Mouse (Mus musculus): ENCODE measurements around the gene Myrip.

The Myrip gene

DNA sequence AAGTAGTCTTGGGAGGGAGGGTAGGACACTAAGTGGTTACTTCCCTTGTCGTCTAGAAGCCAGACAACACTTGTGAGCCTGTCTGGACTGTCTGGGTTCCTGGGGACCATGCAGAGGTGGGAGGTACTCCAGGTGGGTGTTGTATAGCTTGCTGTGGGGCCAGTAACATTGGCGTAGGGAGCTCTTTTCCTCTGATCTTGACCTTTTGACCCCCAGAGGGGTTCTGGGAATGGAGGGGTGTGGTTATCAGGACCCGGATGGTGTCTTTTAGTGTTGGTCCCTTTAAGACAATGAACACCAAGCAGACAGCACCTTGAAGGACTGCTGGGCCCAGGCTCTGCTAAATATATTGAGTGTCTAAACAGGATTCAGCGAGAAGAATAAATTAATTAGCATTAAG, 36.9 kb downstream of the Myrip start:
- DNase-seq (ENCODE audit: low spot score in 2 of 2) = no peak

DNA sequence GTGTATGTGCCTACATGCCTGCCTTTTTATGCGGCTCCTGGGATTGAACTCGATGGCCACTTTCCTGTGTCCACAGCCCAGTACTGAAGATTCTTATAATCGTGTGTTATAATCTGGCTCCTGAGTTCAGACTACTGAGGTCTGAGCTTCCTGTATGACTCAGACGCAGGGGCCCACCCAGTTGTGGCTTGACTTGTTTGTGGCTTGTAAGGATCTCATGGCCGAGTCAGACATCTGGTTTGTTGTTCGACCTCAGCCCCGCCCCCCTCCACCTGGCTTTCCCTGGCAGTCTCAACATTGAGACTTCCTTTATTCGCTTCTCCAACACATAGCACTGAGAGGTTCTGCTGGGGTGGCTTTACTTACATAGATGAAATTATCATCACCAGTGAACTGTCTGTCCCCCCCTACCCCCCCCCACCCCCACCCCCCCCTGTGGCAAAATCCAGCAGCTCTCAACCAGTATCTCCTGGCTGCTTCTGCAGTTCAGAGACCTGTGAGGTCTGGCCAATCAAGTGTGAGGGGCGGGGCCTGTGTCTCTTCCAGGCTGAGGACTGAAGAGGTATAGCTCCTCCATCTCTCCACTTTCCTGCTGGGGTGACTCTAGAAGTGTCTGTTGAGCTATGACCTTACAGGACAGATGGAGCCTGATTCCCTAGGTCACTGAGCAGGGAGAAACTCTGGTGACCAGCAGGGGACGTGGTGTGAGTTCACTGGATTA, 38.8 kb downstream of the Myrip start:
- peak; percentile 77 to 88 for DNase-seq (ENCODE audit: low spot score in 2 of 2)

DNA sequence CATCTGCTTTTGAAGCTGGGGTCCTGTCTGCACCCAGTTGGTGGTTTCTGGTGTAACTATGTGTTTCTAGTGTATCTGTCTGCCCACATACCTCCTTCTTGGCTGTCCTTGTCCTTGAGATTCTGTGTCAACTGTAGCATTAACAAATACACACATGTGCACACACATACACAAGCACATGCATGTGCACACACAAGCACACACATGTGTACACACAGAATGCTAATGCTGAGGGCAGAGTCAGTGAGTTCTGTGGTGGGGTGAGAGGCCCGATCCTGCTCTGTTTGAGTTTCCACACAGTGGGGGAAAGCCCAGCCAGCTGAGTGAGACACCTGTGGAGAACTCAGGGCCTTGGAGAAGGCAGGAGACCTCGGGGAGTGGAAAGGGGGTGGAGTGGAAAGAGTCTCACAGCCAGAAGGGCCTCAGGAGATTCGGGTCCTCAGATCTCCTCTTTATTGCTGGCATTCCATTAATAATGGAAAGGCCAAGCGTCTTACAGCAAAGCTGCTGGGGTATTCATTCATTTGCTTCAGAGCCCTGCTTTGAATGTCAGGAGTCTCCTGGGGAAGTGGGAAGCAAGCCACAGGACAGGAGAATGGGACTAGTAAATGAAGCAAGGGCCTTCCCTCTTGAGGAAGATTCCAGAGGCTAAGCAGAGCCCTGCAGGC, 41.9 kb downstream of the Myrip start:
- no peak for DNase-seq (ENCODE audit: low spot score in 2 of 2)

DNA sequence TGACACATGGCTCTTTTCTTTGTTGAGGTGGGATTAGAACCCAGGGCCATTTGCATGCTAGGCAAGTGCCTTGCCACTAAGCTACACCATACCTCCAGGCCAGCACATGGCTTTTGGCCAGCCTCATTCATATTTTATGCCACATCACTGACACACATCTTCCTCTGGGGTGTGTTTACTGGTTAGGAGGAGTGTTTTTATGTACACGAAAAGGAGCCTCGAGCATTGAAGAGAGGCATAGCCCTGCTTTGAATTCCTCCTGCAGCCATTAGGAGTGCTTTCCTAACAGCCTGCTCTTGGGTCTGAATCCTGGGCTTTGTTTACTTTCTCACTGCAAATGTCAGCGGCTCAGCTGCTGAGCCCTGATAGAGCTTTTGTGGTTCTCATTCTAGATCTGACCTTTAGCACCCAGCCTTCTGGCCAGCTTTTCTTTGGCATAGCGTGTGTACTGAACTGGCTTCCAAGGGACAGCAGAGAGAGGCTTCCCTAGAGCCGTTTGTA, 44.4 kb downstream of the Myrip start:
- DNase-seq (ENCODE audit: low spot score in 2 of 2) = no peak

DNA sequence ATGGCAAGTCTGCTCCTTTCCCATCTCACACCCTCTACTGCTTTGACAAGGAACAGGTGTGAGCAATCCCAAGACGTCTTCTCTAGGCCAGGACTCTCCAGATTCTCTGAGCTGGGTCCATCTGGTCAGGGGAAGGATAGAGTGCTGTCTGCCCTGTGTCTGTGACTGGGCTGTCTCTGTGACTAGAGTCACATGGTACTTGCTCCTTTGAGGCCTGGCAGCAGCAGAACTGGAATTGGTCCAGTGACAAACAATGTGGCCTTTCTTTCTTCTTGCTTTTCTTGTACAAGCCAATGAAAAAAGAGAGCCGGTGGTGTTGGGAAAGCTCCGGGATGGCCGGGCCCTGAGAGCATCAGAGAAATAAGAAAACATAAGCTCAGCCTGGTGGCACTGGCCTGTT, 47.8 kb downstream of the Myrip start:
- DNase-seq (ENCODE audit: low spot score in 2 of 2) = no peak

DNA sequence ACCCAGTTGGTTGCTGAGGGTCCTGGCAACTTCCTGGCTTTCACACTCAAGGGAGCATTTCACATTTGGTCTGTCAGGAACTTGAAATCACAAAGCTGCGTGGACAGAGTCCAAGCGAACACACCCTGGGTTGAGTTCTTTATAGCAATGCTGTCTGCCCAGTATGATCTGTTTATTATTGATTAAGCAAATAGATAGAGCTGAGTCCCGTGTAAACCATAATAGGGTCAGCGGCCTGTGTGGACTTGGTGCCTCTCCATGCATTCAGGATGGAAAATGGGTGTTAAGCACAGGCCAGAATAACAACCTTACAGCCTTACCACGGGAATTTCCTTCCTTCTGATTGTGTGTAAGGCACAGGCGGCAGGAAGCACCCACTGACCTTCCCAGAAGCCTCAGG, 49.0 kb downstream of the Myrip start:
- no peak for DNase-seq (ENCODE audit: low spot score in 2 of 2)

DNA sequence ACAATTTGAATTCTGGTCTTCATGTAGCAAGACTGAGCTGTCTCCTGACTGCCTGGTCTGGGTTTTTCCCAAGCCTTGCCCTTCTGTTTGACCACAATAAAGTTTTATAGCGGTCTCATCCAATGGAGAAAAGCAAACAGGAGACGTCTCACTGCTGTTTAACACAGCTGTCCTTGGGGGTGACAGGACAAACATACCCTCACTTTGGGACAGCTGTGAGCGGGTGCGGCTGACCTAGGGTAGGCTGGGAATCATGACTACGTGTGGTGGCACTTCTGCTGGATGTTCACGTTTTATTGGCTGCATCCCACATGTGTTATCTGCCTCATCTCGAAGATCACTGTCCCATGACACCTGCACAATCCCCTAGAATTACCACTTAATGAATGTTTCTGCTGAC, 49.7 kb downstream of the Myrip start:
- DNase-seq (ENCODE audit: low spot score in 2 of 2) = no peak

DNA sequence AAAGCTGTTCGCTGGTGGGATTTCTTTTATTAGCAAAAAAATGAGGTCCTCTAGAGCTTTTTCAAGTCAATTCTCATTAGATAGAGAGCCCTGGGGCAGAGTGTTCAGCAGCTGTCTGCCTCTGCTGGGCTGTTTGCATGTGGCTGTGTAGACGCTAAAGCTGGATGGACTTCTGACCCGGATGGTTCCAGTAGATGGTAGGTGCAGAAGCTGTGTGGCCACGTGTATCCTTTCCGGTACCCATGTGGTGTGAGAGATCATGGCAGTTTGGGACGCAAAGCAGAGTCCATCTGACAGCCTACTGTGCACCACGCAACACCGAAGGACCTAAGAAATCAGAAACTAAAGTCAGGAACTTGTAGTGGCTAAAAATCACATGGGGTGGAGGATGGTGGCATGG, 50.2 kb downstream of the Myrip start:
- DNase-seq (ENCODE audit: low spot score in 2 of 2) = no peak

DNA sequence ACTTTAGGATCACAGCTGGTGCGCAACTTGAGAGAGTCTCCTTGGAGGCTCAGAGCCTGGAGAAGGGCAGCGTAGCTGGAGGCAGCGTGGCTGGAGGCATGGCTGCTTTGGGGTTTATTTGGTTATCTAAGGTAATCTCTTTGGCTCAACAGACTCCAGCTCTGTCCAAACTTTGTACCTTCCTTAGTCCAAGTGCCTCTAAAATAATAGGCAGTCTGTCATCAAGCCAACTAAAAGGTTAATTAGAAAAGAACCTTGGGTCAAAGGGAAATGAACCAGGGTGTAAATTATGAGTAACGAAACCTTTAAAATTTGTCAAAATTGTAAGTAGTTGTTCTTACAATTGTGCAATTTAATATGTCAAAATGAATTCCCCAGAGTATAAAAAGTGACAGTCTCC, 51.7 kb downstream of the Myrip start:
- no peak for DNase-seq (ENCODE audit: low spot score in 2 of 2)

DNA sequence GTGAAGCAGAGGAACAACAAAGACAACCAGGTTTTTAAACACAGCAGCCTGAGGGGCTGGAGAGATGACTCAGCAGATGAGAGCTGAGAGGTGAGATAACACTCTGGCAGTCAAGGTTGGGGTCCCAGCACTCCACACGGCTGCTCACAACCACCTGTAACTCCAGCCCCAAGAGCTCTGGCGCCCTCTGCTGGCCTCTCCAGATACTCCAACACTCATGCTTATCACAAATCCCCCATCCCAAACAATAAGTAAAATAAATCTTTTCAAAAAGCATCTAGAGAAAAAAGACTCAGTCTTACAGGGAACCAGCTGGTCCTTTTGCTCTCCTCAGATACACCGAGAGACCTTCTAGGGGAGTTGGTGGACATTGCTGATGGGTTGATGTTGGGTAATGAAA, 52.7 kb downstream of the Myrip start:
- no peak for DNase-seq (ENCODE audit: low spot score in 2 of 2)

DNA sequence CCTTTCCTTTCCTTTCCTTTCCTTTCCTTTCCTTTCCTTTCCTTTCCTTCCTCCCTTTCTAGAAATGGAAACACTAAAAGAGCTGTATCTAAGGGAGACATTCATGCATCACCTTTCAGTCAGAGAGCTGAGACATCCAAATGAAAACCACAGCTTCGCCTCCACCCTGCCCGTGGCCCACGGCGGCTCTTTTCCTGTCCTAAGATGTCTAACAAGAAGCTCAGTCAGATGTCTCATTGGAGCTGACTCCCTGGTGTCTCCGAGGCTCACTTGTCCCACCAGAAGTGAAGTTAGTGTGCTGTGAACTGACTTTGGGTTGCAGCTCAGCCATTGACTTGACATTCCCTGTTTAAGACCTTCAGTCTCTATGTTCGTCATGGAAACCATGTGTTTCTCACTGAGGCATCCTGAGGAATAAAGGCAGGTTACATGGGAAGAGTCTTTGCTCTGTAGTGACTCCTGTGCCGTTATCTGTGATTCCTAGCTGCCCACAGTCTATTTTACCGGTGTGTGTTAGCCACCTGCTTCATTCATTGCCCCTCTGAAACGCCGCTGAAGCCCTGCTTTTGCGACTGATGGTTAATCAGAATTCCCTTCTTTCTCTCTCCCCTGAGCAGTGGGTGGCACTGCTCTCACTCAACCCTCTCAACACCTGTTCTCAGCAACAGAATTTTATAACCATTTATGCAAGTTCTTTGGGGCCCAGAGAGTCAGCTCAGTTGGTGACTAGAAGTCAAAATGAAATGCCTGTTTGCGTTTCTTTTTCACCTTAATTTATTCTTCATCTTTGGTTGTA, 53.4 kb downstream of the Myrip start:
- no peak for DNase-seq (ENCODE audit: low spot score in 2 of 2)

DNA sequence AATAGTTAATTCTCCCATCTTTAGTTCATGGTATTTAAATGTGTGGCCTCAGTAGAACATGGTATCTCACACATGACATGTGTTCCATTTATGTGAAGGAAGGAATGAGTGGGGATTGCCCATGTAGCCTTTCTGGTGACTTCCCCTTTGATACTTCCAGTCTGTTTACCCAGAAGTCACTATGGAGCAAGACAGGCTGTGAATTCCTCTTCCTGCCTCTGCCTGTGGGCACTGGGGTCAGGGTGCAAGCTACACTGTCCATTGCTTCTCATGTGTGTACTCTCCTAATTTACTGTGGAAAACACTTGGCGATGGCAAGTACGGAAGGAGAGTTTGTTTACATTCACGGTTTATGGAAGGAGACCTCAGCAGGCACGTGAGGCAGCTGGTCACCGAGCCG, 55.2 kb downstream of the Myrip start:
- DNase-seq (ENCODE audit: low spot score in 2 of 2) = no peak

DNA sequence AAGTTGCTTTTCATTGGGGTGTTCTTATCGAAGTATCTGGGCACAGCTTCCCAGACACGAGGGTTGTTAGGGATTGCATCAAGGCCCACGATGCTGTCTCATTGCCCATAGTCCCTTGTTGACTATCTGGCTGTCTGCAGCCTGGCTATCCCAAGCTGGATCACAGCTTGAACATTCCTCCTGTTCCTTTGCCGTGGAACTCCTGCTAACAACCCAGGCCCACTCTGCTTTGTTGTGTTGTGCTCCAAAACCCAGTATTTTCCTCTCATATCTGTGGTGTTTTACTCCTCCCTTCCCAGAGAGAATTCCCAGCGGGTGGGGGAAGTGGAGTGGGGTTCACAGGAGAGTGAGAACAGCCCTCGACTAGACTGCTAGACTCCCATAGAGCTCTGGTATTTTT, 56.7 kb downstream of the Myrip start:
- no peak for DNase-seq (ENCODE audit: low spot score in 2 of 2)

DNA sequence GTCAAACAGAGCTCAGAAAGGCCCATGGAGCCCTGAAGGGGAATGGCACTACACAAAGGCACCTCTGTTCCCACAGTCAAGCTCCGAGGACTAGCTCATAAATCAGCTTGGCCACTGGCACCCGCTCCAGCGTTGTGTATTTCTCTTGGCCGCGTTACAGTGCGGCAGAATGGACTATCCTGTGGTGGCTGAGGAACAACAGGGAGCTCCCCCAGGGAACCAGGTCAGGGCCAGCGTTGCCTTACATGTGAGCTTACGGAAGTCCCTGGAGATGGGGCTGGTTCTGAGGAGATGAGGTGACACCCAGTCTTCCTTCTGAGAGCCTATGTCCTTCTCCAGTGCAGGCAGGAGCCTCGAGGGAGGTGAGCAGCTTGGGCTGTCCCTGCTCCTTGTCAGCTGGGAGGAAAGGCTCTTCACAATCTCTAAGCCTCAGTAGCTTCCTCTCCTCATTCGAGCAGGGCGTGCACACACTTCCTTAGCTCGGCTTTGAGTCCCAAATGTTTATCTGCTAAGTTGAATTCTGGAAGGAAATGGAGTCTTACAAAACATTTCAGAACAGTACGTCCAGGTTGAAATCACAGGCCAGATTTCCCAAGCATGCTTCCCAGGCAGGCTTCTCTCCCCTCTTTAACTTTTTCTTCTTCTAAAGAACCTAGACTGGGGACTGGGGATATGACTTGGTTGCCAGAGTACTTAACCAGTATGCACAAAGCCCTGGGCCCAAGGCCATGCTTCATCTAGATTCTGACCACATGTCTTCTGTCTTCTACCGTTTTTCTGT, 59.3 kb downstream of the Myrip start:
- no peak for DNase-seq (ENCODE audit: low spot score in 2 of 2)

DNA sequence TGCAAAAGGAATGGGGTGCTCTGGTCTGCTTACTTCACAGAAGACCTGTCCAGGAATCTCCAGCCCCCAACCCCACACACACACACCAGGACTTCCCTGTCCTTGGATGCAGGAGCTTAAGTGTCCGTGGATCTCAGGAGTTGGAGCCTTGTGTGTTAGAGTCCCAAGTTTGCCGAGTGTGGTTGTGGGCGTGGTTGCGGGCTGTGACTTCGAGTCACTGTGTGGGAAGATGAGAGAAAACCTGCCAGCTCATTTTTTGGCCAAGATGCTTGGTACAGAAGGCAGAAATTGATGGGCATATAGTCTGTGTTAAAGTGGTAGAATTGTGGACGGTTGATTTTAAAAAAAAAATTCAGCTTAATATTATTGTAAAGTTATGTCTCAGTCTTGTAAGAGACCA, 60.3 kb downstream of the Myrip start:
- DNase-seq (ENCODE audit: low spot score in 2 of 2) = no peak

DNA sequence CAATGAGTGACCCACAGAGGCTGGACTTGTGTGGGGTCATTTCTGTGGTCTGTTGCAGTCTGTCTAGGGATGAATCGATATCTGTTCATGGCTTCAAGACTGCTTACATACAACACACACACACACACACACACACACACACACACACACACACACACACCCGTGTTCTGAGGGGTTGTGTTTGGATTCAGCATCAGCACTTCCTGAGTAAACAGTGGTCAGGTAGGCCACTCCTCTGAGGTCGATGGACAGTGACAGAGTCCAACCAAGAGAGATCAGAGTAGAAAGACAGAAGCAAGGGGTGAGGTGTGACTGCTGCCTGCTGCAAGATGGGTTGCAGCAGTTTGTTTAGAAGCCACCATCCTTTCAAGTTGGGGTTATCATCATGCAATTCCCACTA, 61.4 kb downstream of the Myrip start:
- no peak for DNase-seq (ENCODE audit: low spot score in 2 of 2)

DNA sequence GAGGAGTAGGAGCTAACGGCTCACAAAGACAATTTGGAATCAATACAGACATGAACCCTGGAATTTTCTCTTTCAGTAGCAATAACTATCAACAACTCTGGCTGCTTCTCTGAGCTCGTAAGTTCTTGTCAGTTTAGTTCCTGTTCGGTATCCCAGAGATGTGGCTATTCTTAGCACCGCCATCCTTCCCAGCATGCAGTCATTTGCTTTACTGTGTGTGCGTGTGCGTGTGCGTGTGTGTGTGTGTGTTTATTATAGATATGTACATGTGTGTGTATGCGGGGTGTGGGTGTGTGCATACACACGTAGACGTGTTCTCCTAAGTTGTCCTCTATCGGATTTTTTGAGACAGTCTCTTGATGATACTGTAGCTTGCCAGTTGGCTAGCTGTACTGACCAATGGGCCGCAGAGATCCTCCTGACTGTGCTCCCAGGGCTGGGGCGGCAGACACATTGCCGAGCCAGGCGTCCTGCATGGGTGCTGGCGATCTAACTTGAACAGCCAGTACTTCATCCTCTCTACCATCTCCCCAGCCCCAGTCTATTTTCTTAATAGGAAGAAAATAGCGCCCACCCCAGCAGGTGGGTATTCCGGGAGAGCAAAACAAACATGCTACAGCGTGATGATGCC, 63.5 kb downstream of the Myrip start:
- no peak for DNase-seq (ENCODE audit: low spot score in 2 of 2)

DNA sequence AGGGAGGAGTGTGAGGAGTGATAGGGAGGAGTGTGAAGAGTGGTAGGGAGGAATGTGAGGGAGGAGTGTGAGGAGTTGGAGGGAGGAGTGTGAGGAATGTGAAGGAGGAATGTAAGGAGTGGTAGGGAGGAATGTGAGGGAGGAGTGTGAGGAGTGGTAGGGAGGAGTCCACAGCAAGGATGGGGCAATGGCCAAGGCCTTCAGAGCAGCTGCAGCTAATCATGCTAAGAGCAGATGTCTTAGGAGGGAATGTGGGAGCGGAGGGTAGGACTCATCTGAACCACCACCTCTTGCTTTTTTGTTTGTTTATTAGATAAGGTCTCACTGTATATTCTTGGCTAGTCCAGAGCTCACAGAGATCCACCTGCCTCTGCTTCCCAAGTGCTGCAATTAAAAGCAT, 66.2 kb downstream of the Myrip start:
- DNase-seq (ENCODE audit: low spot score in 2 of 2) = no peak

DNA sequence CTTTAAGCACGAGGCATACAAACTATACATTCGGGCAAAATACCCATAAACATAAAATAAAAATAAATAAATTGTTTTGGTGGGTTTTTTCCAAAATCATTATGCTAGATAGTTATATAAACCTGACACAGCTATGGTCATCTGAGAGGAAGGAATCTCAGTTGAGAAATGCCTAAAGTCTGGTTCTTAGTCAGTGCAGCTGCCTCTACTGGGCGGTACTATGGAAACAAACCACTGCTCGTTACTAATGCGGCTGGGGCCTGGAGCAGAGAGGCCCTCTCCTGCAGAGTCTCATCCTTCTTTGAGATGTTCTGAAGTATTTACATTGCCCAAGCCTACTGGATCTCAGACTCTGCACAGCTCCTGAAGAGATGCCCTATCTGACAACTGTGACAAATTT, 70.3 kb downstream of the Myrip start:
- no peak for DNase-seq (ENCODE audit: low spot score in 2 of 2)

DNA sequence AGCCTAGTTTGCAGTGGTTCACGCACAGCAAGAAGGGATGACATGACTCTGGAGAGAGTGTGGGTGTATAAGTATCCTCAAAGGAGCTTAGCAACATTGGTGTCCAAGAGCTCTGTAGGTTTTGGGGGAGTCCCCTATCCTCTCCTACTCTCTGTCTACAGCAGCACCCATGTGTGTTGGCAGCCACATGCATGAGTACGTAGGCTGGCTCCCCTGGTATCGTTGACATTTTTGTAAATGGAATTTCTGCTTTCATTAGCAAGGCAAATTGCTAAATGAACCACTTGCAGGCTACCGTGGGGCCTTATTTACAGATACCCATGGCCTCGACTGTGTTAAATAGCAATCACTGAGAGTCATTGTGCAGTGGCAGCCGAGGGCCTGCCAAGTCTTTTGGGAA, 71.0 kb downstream of the Myrip start:
- DNase-seq (ENCODE audit: low spot score in 2 of 2) = no peak

DNA sequence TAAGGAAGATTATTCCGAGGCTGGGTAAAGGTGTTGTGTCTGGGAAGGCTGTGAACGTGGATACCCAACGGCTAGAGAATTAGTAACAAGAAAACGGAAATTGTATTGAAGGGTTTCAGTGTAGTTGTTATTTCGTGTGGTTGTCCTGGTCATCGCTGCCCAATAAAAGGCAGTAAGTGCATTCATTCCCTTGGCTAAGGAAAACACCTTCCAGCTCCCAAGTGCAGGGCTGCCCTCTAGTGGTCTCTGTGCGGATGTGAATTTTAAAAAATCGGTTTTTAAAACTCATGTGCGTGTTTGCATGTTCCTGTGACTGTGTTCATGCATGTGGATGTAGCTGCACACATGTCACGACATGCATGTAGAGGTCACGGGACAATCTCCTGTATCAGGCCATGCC, 76.4 kb downstream of the Myrip start:
- peak; percentile 6 to 11 for DNase-seq (ENCODE audit: low spot score in 2 of 2)

DNA sequence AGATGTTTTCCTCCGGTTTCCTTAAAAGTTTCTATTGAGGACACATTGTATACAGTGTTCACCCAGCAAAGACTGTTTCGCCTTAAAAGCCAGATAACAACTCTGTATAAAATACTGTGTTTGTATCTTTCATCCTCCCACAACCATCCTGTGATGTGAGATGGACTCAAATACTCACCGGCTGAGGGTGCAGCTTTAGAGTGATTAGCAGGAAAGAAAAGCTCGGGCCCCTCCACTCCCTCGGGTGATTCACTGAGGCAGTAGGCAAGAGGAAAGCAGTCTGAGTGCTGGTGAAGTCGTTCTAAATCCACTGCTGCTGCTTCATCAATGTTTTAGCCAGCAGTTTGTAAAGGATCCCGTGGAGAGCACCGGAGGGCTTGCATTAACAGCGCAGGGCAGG, 93.9 kb downstream of the Myrip start:
- no peak for DNase-seq (ENCODE audit: low spot score in 2 of 2)
